Mouse (Mus musculus): ENCODE data around the gene Clic5.

GRCm38 (mm10) chr17:44252653-44253052 is 64.3 kb downstream of the Clic5 start:
- no peak for TF ChIP-seq GATA1 (IDR thresholded peaks at IDR 0.05; ENCODE audit: low read length)
- TF ChIP-seq TAL1 (IDR thresholded peaks at IDR 0.05; ENCODE audit: low read length), result no peak

All from erythroblast, embryonic 14.5 days (primary cell).